Mouse (Mus musculus) forebrain, embryonic 10.5 days (tissue): ENCODE measurements at regions not wholly inside any gene's neighbourhood (a gene's known extent, or its start where the extent isn't known, plus 50 kb on each side); places are given as distances from the start of the nearest gene placed in this dataset.

ENCODE experiments used
- DNase-seq: peaks from one replicate; pipeline ENCODE4 v3.0.0-alpha.2; 2017; ENCODE audit warnings: low spot score; ENCODE audit errors: extremely low spot score
- H3K27ac ChIP-seq: fragments of 300-500 bp; sonication (generic); 2 replicates; pipeline ENCODE4 v1.5.1; 2016; ENCODE audit warnings: mild to moderate bottlenecking
- H3K27me3 ChIP-seq: fragments of 300-500 bp; sonication (generic); 2 replicates; pipeline ENCODE4 v1.6.1; 2016; ENCODE audit warnings: mild to moderate bottlenecking; ENCODE audit not compliant: poor library complexity, severe bottlenecking
- H3K36me3 ChIP-seq: fragments of 300-500 bp; sonication (generic); replicated peaks from 2 replicates; pipeline ENCODE4 v1.6.1; 2016; ENCODE audit warnings: mild to moderate bottlenecking, moderate library complexity
- H3K4me1 ChIP-seq: fragments of 300-500 bp; sonication (generic); 2 replicates; pipeline ENCODE4 v1.6.1; 2016
- H3K4me3 ChIP-seq: fragments of 300-500 bp; sonication (generic); 2 replicates; pipeline ENCODE4 v1.5.1; 2016; ENCODE audit warnings: mild to moderate bottlenecking, moderate library complexity
- H3K9me3 ChIP-seq: fragments of 300-500 bp; sonication (generic); 2 replicates; pipeline ENCODE4 v1.6.1; 2016; ENCODE audit warnings: mild to moderate bottlenecking, moderate library complexity
- WGBS: fragments of 180-500 bp; shearing (Covaris S2); methylation state at CpG from one replicate; pipeline ENCODE4 v1.1.7; 2016; 5-methylcytosine and 5-hydroxymethylcytosine counted together

GRCm38 (mm10) chr5:107055455-107055854, 91.3 kb downstream of the Cdc7 start:
- Histone ChIP-seq H3K4me1 (peaks cover 9% of the 10 kb centered on the region), H3K27me3 (no peaks in the 10 kb centered on the region), H3K36me3 (no peaks in the 10 kb centered on the region), H3K4me3 (no peak overlapping the region), H3K27ac (peak overlapping the region; percentile 53; the same call in 1 of the 2 replicates), H3K9me3 (no peaks in the 10 kb centered on the region)
- 64% methylated on average over 3 of the region's 3 CpGs for WGBS
- DNase-seq = peak; percentile 21
